Mouse (Mus musculus) kidney, adult 18-20 months (tissue): Measurements from ENCODE around the gene Prrc2a.
A peak's percentile ranks its signal among the peaks of the same experiment; 100 is the strongest.
"Not testable (repeated sequence)": the region's sequence is repeated elsewhere in the genome, so short reads cannot be mapped to it uniquely, and the experiment has no call there.

Experiments
- DNase-seq: peaks from one replicate; pipeline ENCODE4 v3.0.0; 2021

Prrc2a gene

GRCm38 (mm10) chr17:35131500-35132173 lies 33.1 kb downstream of the Prrc2a start, which contains the start of gene Apom:
Gene Apom, minus strand, starts transcription at chr17:35132050.
- DNase-seq, result no peak

DNA sequence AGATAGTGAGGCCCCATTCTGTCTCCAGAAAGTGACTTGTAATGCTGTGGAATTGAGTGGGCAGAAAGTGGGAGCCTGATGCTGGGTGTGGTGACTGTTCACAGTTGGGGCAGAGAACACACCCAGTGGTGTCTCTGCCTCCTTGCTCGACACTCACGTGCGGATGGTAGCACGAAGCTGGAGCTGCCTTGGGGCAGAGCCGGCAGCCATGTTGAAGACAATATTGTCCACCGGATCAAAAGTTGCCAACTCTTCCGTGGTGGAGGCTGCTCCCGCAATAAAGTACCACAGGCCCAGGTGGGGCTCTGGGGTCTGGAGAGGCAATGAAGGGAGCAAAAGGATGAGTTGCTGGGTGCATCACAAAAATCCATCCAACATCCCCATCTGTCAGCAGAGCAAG lies 33.7 kb downstream of the Prrc2a start:
- DNase-seq, result no peak

GRCm38 (mm10) chr17:35128996-35129395 lies 35.7 kb downstream of the Prrc2a start:
- DNase-seq, result no peak

DNA sequence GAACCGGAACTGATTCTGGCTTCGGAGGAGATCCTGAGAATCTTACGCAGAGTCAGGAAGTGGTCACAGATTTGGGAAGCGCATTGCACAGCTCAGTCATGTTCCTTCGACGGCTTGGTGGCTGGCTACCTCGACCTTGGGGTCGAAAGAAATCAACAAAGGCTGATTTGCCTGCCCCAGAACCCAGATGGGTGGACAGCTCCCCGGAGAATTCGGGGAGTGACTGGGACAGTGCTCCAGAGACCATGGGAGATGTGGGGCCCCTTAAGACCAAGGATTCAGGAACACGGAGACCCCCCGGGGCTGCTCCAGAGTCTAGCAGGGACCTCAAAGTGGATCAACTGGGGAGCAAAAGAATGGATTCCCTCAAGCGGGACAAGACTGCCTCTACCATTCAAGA lies 37.7 kb downstream of the Prrc2a start:
- no peak for DNase-seq

DNA sequence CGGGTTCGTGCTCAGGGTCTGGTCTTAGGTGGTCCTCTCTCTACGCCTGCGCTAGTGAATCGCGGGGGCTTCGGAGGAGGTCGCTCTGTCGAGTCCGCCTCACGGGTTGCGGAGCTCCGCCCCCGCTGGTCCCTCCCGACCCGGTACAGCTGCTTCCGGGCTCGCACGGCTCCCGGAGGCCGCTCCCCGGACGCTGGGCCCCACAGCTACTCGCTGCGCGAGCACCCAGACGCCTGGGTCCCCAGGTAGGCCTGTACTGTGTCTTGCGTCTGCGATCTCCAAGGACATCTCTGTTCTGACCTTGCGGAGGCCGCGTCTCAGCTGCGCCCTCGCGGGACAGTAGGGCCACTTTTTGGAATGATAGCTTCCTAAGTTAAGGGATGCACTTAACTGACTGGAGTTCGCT lies 38.5 kb downstream of the Prrc2a start, which contains the start of gene D17H6S53E:
Gene D17H6S53E, plus strand, starts transcription at position 168 of the 406 bp plus-strand sequence.
- DNase-seq, result peak; percentile 82

DNA sequence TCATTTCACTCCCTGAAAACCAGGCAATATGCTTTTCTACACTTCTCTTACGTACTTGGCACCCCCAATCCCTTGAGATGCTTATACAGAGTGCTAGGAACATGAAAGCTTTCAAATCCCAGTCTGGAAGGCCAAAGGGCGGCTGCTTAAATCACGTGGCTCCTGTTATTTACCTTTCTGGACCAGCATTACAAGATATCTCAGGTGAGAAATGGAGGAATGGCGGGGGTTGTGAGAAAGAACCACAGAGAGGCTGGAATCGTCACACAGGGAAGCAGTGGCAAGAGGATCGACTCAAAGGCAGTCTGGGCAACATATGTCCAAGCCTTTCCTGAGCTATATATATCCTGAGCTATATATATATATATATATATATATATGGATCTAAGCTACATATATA lies 39.1 kb downstream of the Prrc2a start:
- no peak for DNase-seq

DNA sequence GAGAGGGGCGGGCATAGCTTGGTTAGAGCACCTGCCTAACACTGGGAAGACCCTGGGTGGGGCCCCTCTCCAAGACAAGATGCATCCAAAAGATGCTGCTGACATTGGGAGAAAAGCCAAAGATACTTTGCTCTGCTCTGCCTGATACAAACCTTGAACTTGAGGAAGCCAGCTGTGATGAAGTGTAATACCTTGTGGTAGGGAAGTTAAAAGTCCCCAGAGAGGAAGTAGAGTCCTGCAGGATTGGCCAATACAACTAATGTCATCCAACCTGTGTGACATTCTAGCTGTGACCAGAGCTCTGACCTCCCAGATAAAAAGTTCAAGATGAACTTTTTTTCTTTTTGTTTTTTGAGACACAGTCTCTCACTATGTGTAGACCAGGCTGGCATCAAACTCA lies 39.6 kb downstream of the Prrc2a start:
- no peak for DNase-seq

- DNase-seq, result not testable (repeated sequence)
Observed at GRCm38 (mm10) chr17:35124261-35124896, 40.3 kb downstream of the Prrc2a start.

- not testable (repeated sequence) for DNase-seq
Observed at GRCm38 (mm10) chr17:35123287-35123686, 41.4 kb downstream of the Prrc2a start.

- DNase-seq, result peak; percentile 61
Observed at GRCm38 (mm10) chr17:35121871-35122303, 42.8 kb downstream of the Prrc2a start, which contains the start of gene Csnk2b. Gene Csnk2b, minus strand, starts transcription at chr17:35122053.

DNA sequence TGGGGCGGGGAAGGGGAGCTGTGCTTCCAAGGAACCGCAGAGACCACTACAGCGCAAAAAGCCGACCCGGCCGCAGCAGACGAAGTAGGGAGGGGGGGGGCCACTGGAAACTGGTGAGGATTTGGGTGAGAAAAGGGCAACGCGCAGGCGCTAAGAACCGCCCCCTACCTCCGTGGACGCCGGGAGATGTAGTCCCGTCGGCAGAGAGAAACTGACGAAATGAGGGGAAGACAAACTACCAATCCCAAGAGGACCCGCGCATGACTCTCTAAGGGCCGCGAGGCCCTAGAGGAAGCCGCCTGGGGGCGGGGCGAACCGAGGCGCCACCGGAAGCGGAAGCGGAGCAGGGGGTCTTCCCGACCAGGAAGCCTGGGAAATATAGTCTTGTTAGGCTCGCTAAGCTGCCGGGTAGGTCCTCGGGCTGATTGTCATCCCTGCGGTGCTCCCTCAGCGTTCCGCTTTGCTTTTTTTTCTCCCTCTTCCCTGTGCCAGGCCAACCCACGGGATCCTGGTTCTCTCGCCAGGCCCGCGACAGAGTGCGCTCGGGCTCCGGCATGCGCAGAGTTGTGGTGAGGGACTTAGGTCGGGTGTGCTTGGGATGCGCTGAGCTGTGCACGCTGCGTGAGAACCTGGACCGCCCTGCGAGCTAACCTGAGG lies 43.4 kb downstream of the Prrc2a start, which contains the start of gene Gpank1:
Gene Gpank1, plus strand, starts transcription at position 313 of the 657 bp plus-strand sequence.
- DNase-seq, result peak; percentile 96

- DNase-seq, result no peak
Observed at GRCm38 (mm10) chr17:35120745-35121142, 44.0 kb downstream of the Prrc2a start.

- DNase-seq, result no peak
Observed at GRCm38 (mm10) chr17:35115046-35116019, 49.4 kb downstream of the Prrc2a start, which contains the start of gene Ly6g5b. Gene Ly6g5b, minus strand, starts transcription at chr17:35115428.

- no peak for DNase-seq
Observed at GRCm38 (mm10) chr17:35111774-35112173, 52.9 kb downstream of the Prrc2a start.

- no peak for DNase-seq
Observed at GRCm38 (mm10) chr17:35108097-35108496, 56.6 kb downstream of the Prrc2a start, which contains the start of gene Ly6g5c. Gene Ly6g5c, plus strand, starts transcription at chr17:35108279.

DNA sequence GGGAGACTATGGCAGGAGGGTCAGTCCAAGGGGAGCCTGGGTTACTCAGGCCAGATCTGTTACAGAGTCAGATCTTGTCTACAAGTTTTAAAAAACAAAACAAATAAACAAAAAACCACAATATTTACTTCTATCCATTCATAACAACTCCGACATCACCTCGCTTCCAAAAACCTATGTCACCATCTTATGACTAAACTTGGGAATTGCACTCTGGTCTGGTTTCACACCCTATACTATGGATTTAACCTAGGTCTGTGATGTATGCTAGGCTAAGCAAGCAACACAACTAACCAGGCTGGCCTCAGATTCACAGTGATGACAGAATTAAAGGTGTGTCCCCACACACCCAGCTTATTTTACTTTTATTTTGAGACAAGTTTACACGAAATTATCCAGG lies 58.2 kb downstream of the Prrc2a start:
- no peak for DNase-seq

DNA sequence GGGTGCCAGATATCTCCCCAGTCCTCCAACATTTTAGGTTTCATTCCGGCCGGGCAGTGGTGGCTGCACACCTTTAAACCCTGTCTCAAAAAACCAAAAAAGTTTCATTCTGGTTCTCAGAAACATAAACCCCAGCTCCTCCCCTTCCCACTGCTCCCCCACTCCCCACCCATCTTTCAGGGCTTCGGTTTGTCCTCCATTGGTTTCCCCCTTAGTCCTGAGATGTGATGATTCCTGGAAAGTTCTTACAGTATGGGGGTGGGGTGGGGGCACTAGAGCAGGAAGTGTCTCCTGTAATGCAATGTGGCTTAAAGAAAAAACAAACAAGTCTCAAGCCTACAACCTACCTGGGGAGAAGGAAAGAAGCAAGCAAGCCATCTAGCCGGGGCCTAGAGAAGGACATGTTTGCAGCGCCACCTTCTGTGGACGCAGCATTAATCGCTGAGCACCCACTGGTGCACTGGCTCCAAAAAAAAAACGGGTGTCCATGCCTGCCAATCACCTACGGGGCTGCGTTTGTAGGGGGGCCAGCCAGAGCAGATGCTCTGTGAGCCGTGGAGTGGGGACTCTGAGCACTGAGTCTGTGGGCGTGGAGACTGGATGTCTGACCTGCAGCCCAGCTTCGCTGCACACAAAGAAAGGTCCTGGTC lies 58.8 kb downstream of the Prrc2a start:
- DNase-seq, result peak; percentile 54

- DNase-seq, result no peak
Observed at GRCm38 (mm10) chr17:35104754-35105153, 59.9 kb downstream of the Prrc2a start.

GRCm38 (mm10) chr17:35104079-35104478 lies 60.6 kb downstream of the Prrc2a start:
- no peak for DNase-seq

DNA sequence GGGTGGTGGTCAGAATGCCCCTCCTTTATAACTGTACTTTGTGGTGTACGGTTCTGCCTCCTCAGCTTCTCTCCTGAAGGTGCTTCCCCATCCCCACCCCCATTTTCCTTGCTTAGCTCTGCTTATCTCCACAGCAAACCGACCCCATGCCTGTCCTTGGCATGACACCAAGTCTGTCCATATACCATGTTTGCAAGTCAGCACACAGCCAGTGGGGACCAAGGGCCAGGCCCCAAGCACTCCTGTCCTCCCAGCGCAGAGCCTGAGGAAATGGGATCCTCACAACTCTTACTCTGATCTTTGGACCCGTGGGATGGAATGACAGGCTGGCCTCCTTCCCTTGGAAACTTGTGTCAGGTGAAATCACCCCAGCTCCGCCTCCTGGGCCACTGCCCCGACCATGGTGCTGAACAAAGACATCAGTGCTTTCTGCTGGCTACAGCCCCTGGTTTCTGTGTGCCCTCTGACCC lies 61.4 kb downstream of the Prrc2a start:
- DNase-seq, result peak; percentile 65

DNA sequence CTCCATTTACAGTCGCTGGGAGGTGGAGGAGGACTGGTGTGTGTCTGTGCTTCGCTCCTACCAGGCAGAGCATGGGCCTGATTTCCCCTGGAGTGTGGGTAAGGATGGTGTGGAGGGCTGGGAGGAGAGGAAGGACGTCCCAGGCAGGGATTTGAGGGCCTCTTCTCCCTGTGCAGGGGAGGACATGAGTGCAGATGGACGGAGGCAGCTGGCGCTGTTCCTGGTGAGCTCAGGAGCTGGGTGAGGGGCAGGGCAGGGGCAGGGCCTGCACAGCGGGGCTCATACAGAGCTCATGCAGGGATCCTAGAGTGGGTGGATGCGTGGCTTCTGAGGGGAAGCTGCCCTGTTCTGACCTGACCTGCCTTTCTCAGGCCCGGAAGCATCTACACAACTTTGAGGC lies 62.4 kb downstream of the Prrc2a start:
- DNase-seq, result no peak

GRCm38 (mm10) chr17:35101161-35101560 lies 63.5 kb downstream of the Prrc2a start:
- no peak for DNase-seq
